Mouse (Mus musculus) kidney, postnatal 36 days (tissue): ENCODE results near the gene Rbfox3.

Experiments used
- DNase-seq, 2 experiments: peaks; one replicate each; pipeline ENCODE4 v3.0.0; 2021 to 2022; ENCODE audit warnings: mixed read lengths in 2 of 2

The Rbfox3 gene

GRCm38 (mm10) chr11:118878605-118879245, 32.7 kb downstream of the Rbfox3 start:
- no peak for DNase-seq

DNA sequence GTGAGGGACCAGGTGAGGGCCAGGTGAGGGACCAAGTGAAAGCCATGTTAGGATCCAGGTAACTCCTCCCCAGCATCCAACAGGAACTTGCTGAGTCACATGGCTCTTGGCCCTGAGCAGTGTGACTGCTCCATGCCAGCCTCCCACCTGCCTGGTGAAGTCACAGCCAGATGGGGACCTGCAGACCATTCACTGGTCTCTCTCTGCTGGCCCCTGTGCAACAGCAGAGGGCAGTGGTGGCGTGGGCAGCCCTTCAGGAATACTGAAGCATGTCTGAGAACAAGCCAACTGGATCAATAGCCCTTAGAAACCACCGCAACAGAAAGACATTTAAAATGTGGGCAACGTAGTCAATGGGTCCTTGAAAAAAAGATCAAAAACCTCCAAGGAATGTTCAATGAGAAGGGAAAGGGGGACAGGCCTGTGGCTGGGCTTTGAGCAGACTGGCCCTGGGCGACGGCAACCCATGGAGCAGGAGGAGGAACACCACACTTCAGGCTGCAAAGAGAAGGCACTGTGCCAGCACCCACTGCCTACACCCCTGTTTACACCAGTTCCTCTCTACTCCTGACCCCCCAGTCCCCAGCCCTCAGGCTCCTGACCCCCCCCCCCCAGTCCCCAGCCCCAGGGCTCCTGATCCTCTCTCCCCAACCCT, 36.0 kb downstream of the Rbfox3 start:
- DNase-seq = no peak

DNA sequence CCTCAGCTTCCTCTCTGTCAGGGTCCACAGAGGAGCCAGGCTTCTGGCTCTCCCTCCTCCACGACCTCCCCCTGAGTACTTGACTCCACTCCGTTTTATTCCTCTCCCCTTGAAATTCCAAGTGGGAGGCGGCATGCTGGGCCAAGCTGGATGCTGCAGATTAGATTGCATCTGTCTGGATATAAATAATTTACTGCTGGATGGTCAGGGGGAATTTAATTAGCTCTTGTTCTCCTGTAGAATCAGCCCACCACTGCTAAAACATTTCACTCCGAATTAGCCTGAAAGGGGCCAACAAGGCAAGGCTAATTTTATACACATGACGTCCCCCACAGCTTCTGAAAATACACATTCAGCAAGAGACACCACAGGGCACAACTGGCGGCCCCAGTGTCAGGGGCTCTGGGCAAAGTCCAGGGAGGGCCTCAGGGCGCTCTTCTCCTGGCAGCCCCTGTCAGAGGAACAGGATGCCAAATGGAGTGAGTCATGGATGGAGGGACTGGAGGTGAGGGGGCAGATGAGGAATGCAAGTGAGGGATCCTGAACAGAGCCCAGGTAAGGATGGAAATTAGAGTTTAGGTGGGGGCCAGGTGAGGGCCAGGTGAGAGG, 36.8 kb downstream of the Rbfox3 start:
- no peak for DNase-seq

GRCm38 (mm10) chr11:118874022-118874421, 37.4 kb downstream of the Rbfox3 start:
- no peak for DNase-seq

GRCm38 (mm10) chr11:118871527-118871926, 39.9 kb downstream of the Rbfox3 start:
- DNase-seq = no peak

DNA sequence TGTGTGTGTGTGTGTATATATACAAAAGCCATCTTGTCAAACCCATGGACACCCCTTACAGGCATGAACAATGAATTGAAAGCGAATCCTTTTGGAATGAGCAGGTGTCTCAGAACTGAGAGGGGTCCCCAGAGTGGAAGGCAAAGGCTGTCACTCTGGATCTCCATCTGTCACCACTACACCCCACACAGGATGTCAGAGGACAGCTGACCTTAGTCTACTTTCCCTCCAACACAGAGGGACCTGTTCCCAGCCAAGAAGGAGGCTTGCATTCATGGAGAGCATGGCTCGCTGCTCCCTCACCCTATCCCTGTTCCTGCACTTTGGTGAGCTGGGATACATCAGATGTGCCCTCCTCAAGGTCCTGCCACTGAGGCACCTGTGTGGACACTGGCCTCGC, 48.0 kb downstream of the Rbfox3 start:
- no peak for DNase-seq

- peak; percentile 23 to 47 for DNase-seq
Measured at GRCm38 (mm10) chr11:118861801-118862431, 49.5 kb downstream of the Rbfox3 start.

- peak in 1 of 2 experiments; percentile 11 for DNase-seq
Measured at GRCm38 (mm10) chr11:118861246-118861645, 50.2 kb downstream of the Rbfox3 start.

DNA sequence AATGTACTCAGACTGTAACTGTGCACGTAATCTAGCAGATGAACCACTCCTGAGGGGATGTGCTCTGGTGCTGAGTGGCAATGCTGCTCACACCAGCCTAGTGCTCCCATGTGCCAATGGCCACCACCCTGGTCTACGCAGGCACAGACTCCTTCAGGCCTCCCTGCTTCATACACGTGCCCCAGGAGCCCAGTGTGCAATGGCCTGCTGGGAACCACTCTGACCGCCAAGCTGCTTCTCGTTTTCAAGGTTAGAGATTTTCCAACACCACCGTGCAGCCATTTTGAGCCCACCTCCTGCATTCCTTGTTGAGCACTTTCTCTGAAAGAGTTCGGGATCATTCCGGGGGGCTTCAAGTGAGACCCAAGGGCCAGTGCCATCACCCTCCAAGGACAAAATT, 50.6 kb downstream of the Rbfox3 start:
- no peak for DNase-seq

DNA sequence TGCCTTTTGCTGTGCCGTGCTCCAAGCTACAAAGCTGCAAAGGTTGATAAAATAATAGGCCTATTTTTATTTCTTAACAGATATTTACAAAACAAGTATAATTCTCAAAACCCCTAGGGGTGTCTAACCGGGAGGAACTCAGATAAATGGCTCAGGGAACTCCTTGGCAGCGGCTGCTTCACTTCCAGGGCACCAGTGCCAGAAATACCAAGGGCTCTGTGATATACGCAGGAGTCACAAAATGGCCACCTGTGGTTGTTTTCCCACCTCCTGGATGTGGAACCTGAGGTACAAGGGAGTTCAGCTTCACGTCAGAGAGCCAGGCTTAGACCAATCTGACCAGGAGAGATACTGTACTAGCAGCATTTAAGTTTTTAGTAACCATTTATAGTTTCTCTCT, 51.6 kb downstream of the Rbfox3 start:
- no peak for DNase-seq

- no peak for DNase-seq
Measured at GRCm38 (mm10) chr11:118858305-118858704, 53.1 kb downstream of the Rbfox3 start.

- DNase-seq = no peak
Measured at GRCm38 (mm10) chr11:118851391-118851790, 60.0 kb downstream of the Rbfox3 start.

GRCm38 (mm10) chr11:118847986-118848385, 63.4 kb downstream of the Rbfox3 start:
- DNase-seq = no peak

DNA sequence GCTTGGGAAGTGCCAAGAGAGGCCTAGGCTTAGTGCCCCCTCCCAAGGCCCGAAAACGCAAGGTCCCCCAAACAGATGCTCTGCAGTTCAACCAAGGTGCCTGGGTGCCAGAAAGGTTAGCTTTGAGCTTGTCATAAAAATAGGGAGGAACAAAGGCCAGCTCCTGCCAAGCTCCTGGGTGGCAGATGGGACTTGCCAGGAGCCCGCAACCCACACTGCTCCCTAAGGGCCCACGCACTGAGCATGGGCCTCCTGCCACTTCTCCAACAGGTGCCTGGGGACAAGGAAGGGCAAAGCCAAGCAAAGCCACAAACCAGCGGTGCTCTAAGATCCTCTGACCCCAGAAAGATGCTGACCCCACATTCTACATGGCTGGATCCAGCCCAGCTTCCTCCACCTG, 70.4 kb downstream of the Rbfox3 start:
- DNase-seq = no peak

GRCm38 (mm10) chr11:118838167-118838566, 73.2 kb downstream of the Rbfox3 start:
- DNase-seq = no peak

- DNase-seq = no peak
Measured at GRCm38 (mm10) chr11:118836889-118837288, 74.5 kb downstream of the Rbfox3 start.

- peak; percentile 32 to 42 for DNase-seq
Measured at GRCm38 (mm10) chr11:118832793-118833481, 78.5 kb downstream of the Rbfox3 start.

DNA sequence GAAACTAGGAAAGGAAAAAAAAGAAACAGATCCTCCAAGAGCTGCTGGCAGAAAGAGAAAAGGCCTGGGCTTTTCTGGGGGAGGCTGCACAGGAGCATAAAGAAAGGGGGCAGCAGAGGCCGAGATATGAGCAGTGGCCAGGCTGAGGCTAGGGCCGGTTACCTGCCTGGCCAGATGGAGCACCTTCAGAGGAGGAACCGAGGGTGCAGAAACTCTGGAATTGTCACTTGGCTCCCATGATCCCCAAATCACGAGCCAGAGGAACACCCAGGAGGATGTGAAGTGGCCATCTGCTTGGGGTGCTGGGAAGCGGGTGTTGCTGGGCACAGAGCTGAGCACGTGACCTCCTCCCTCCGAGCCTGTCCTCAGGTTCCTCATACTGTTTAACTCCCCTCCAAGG, 79.7 kb downstream of the Rbfox3 start:
- no peak for DNase-seq

DNA sequence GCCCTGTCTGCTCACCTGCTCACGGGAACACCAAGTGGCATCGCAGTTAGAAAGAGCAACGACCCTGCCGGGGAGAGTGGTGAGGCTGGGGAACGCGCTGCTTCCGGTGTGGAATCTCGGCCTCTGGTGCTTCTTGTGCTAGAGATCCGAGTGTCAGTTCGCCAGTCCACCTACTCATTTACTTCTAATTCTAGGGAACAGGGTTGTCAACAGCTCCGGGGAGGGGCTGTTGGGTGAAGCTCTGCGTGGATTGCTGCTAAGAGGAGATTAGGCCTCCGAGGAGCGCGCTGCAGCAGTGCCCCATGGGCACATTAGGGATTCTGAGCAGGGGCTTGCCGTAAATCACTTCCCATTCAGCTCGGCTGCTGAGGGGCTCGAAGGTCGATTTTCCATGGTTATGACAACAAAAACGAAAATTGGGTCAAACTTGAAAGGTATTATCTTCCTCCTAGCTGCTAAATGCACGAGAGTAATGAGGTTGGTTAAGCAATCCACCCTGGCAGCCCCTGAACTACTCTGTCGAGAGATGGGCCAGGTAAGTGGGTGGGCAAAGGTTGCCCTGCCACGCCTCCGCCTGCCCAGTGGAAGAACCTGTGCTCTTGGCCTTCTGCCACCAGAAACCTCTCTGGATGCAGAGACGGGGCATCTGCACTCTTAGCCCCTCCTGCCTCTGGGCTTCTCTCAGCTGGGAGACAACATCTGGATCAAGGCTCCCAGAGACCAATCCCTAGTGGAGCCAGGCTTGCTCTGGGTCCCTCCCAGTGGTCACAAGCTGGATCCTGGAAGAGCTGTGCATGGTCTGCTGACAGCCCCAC, 85.9 kb downstream of the Rbfox3 start:
- DNase-seq = peak; percentile 54 to 73

DNA sequence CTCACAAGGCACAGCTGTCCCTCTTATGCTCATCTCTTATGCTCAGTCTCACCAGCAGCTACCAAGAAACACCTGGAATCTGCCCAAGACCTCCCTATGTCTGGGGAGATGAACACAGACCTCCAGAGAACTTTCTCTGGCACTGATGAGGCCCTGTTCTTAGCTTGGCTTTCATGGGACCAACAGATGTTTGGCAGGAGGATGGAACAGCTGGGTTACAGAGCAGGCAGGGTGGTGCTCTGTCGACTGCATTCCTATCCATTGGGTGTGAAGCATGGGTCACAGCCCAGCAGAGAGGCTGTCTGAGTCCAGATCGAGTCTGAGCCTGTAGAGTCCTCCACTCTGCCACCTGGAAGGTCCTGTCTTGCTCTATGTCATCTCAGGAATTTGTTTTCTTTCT, 90.0 kb downstream of the Rbfox3 start:
- DNase-seq = no peak

GRCm38 (mm10) chr11:118818528-118818927, 92.9 kb downstream of the Rbfox3 start:
- no peak for DNase-seq

- DNase-seq = no peak
Measured at GRCm38 (mm10) chr11:118815118-118815517, 96.3 kb downstream of the Rbfox3 start.
